Mouse (Mus musculus): ENCODE measurements around the gene Pkd1l3. TPM values are rescaled to one million over a fixed set of nuclear protein-coding genes. Genes with fewer than 3 reads are reported as not detected.
A peak's percentile ranks its signal among the peaks of the same experiment; 100 is the strongest.

The Pkd1l3 gene
- total RNA-seq, 2 experiments from 2014 or later: 0.06 TPM; not detected in 1

DNA sequence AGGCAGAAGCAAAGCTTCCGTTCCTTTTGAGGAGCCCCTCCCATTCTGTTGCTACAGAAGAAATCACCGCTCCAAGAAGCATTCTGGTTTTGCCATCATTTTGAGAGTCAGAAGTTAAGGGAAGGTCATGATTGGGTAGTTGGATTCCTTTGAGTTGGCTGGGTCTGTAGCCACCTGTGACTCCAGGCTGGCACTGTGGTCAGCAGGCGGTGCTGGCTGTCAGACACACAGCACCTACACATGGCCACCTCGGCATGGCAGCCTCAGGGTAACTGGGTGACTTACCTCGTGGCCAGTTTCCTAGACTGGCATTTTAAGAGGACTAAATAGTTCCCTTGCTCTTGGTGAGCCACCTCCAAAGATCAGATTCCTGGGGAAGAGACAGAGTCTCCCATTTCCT is 26.9 kb downstream of the Pkd1l3 start:
- Histone ChIP-seq H3K27ac (no peak overlapping the region), H3K4me3 (no peak overlapping the region)
- TF ChIP-seq CTCF (IDR thresholded peaks at IDR 0.05): no peak
- intact Hi-C loops (cut with DNase I): no loop called here
- DNase-seq: no peak

GRCm38 (mm10) chr8:109647331-109647730 is 33.0 kb downstream of the Pkd1l3 start:
- no peak for DNase-seq
- TF ChIP-seq CTCF (IDR thresholded peaks at IDR 0.05): no peak
- intact Hi-C loops (cut with DNase I): no loop called here
- H3K27ac ChIP-seq: no peak overlapping the region
- no peak overlapping the region for H3K4me3 ChIP-seq

GRCm38 (mm10) chr8:109648469-109648868 is 34.2 kb downstream of the Pkd1l3 start:
- Histone ChIP-seq H3K4me3 (no peak overlapping the region), H3K27ac (no peak overlapping the region)
- intact Hi-C loops (cut with DNase I): no loop called here
- DNase-seq: no peak
- TF ChIP-seq CTCF (IDR thresholded peaks at IDR 0.05): no peak

DNA sequence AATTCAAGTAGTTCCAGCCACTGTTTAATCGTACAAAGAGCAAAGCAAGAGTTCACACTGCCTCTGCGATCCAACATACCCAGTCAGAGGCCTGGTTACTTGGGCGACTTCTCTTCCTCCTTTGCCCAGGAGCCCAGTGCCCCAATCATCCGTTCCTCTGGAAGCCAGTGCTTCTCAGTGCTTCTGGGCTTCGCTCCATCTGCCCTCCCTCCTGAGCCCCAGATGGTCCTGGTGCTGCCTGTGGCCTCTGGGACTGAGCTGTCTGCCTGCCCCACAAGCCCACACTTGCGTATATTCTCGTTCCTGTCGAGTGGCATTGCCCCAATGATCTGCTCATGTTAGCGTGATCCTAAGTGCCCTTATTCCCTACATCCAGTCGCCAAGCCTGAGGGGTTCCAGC is 36.5 kb downstream of the Pkd1l3 start:
- no peak for DNase-seq
- TF ChIP-seq CTCF (IDR thresholded peaks at IDR 0.05): no peak
- H3K27ac ChIP-seq: no peak overlapping the region
- H3K4me3 ChIP-seq: no peak overlapping the region
- intact Hi-C loops (cut with DNase I): no loop called here

DNA sequence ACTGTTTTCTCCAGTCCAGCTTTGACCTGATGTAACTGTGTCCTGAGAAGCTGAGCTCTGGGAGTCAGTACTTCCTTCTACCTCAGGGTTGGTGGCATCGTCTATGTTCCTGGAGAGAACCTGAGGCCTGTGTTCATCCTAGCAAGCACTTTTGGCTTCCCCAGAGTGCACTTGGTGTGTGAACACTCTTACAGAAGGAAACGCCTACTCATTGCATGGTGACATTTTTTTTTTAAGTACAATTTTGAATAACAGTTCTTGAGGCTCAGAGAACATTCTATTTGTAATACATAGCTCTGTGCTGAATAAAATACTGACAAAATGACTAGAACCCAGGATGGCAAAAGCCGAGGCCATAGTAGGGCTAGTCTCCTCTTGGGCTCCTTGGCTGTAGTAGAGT is 42.5 kb downstream of the Pkd1l3 start:
- intact Hi-C loops (cut with DNase I): no loop called here
- no peak for TF ChIP-seq CTCF (IDR thresholded peaks at IDR 0.05)
- DNase-seq: no peak
- Histone ChIP-seq H3K27ac (no peak overlapping the region), H3K4me3 (no peak overlapping the region)

DNA sequence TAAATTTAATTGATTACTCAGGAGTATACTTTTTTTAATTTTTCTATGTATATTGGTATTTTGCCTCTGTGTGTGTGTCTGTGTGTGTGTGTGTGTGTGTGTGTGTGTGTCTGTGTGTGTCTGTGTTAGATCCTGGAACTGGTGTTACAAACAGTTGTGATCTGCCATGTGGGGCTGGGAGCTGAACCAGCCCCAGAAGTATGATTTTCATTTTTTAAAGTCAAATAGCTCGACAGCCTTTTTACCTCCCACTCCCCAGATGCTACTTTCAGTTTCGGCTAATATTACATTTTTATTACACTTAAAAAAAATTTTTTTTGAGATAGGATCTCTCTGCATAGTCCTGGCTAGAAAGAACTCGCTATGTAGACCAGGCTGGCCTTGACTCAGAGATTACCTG is 48.0 kb downstream of the Pkd1l3 start:
- intact Hi-C loops (cut with DNase I): no loop called here
- no peak for TF ChIP-seq CTCF (IDR thresholded peaks at IDR 0.05)
- no peak overlapping the region for H3K4me3 ChIP-seq
- no peak for DNase-seq
- H3K27ac ChIP-seq: no peak overlapping the region

DNA sequence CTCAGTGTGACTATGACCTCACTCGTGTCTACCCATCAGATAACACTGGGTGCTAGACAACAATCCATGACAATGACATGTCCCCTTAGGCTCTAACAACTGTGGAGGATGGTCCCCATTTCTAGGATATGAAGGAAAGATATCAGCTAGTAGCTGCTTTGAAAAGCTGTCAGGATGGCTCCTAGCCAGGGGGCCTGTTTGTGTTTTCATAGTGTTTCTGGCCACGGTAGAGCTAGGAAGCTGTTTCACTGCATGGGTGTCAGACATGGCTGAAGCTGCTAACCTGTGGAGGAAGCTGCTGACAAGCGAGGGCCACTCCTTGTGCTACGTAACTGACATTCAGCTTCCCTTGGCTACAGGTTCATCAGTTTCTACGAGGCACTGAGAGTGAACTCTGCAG is 52.3 kb downstream of the Pkd1l3 start:
- DNase-seq: no peak
- no peak overlapping the region for H3K4me3 ChIP-seq
- TF ChIP-seq CTCF (IDR thresholded peaks at IDR 0.05): no peak
- intact Hi-C loops (cut with DNase I): no loop called here
- H3K27ac ChIP-seq: no peak overlapping the region

- TF ChIP-seq CTCF (IDR thresholded peaks at IDR 0.05): no peak
- DNase-seq: no peak
- intact Hi-C loops (cut with DNase I): no loop called here
- Histone ChIP-seq H3K27ac (no peak overlapping the region), H3K4me3 (no peak overlapping the region)
These were observed 58.3 kb downstream of the Pkd1l3 start for GRCm38 (mm10) chr8:109672656-109673055.

- no peak for DNase-seq
- intact Hi-C loops (cut with DNase I): no loop called here
- Histone ChIP-seq H3K4me3 (no peak overlapping the region), H3K27ac (no peak overlapping the region)
- TF ChIP-seq CTCF (IDR thresholded peaks at IDR 0.05): no peak
These were observed 59.3 kb downstream of the Pkd1l3 start for GRCm38 (mm10) chr8:109673596-109673995.

DNA sequence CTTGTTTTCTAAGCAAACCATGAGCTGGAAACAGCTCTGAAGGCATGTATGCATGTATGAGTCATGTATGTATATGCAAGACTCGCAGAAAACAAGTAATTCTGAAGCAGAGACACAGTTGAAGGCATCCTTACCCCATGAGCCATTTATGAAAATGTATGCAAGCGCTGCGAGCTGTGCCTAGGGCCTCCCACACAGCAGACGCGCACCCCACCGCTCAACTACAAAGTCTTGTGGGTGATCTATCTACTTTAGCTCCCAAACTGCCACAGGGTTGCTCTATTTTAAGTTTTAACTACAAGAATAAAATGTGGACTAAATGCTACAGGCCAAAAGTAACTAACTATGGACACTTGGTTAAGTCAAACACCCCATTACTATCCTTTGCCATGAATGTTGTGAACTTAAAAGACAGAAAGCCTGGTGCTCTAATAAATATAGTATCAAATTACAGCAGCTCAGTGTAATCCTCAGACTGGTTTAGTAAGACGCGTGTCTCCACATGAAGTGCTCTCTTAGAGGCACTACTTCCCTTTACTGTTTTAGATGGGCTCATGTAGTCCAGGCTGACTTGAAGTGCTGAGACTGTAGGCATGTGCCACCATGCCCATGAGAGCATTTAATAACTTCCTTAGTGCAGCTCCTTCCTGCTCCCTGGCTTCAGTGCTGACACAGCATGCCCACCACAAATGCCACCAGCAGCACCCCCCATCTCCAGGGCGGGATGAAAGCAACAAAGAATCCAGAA is 61.8 kb downstream of the Pkd1l3 start:
- no peak for TF ChIP-seq CTCF (IDR thresholded peaks at IDR 0.05)
- H3K4me3 ChIP-seq: no peak overlapping the region
- H3K27ac ChIP-seq: no peak overlapping the region
- intact Hi-C loops (cut with DNase I): no loop called here
- DNase-seq: no peak

DNA sequence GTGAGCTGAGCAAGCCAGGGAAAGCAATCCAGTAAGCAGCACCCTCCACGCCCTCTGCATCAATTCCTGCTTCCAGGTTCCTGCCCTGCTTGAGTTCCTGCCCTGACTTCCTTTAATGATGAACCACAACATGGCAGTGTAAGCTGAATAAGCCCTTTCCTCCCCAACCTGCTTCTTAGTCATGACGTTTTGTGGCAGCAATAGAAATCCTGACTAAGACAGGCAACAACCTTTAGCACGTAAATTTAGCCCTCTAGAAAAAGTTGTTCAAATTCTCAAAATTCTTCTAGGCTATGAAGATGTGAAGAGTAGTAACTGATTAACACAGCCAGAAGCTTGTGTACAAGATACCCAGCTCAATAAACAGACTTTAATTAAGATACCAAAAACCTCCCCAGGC is 67.2 kb downstream of the Pkd1l3 start:
- no peak overlapping the region for H3K4me3 ChIP-seq
- H3K27ac ChIP-seq: no peak overlapping the region
- no peak for DNase-seq
- no peak for TF ChIP-seq CTCF (IDR thresholded peaks at IDR 0.05)
- intact Hi-C loops (cut with DNase I): no loop called here

GRCm38 (mm10) chr8:109682120-109682519 is 67.8 kb downstream of the Pkd1l3 start:
- no peak for TF ChIP-seq CTCF (IDR thresholded peaks at IDR 0.05)
- H3K27ac ChIP-seq: no peak overlapping the region
- intact Hi-C loops (cut with DNase I): no loop called here
- H3K4me3 ChIP-seq: no peak overlapping the region
- DNase-seq: no peak

GRCm38 (mm10) chr8:109687248-109687647 is 72.9 kb downstream of the Pkd1l3 start:
- DNase-seq: no peak
- Histone ChIP-seq H3K4me3 (no peak overlapping the region), H3K27ac (no peak overlapping the region)
- TF ChIP-seq CTCF (IDR thresholded peaks at IDR 0.05): no peak
- intact Hi-C loops (cut with DNase I): no loop called here

DNA sequence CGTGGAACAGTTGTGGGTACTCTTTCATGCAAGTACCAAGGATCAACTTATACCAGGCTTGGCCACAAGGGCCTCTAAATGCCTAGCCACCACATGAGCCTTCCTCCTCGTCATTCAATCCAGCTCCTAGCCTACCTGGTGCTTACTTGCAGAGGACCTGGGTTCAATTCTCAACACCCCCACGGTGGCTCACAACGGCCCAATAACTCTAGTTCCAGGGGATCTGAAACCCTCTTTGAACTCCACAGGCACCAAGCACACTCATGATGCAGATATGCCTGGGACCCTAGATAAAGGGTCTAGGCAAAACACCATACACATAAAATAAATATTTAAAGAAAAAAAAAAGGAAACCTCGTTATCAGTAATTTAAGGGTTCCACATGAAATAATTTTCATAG is 77.5 kb downstream of the Pkd1l3 start:
- Histone ChIP-seq H3K4me3 (peak overlapping the region; percentile 96), H3K27ac (no peak overlapping the region; the same call in 1 of the 2 replicates)
- no peak for DNase-seq
- intact Hi-C loops (cut with DNase I): no loop called here
- TF ChIP-seq CTCF (IDR thresholded peaks at IDR 0.05): no peak

Measured in gastrocnemius, adult 2 months (tissue).